Mouse (Mus musculus): ENCODE results near the gene Sh3rf1. TPM values are rescaled to one million over a fixed set of nuclear protein-coding genes. Genes with fewer than 3 reads are reported as not detected.

Gene Sh3rf1
- total and polyA plus RNA-seq, 2 experiments from 2014 or later: 17.9 to 31.3 TPM

DNA sequence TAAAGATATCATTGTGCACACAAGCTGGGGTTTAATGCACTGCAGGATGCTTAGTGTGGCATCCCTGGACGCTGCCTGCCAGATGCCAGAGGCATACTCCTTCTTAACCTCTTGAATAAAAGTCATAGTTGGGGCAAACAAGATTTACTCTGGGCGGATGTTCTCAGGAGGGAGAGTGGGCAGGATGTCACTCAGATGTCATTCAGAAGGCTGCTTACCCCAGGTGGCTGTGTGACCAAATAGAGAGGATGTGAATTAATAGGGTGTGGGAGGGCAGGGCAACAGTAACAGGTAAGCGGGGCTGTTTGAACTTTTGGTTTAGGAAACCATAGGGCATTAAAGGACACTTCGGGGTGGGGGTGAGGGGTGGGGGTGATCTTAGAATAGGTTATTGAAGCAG, 37.7 kb downstream of the Sh3rf1 start:
- 57% methylated on average over 4 of the region's 4 CpGs for WGBS
- DNase-seq (ENCODE audit: low spot score) (no peak), ATAC-seq (no peak)
- H3K4me1 ChIP-seq (ENCODE audit: insufficient read depth, low read length): peaks cover 12% of the 10 kb centered on the region; the same call in 1 of the 2 replicates
- H3K27ac ChIP-seq: no peak overlapping the region
- no peaks in the 10 kb centered on the region for H3K27me3 ChIP-seq (ENCODE audit: insufficient read depth, low read length)
- no peak overlapping the region for H3K4me3 ChIP-seq (ENCODE audit: low read length)
- H3K9ac ChIP-seq (replicated peaks; ENCODE audit: low read length): no peak overlapping the region
- TF ChIP-seq CTCF (IDR thresholded peaks at IDR 0.05; ENCODE audit: low read depth): no peak
- H3K36me3 ChIP-seq (ENCODE audit: insufficient read depth, low read length): no peaks in the 10 kb centered on the region
- no peaks in the 10 kb centered on the region for H3K9me3 ChIP-seq (ENCODE audit: low read length)
- no peak overlapping the region for H3K4me2 ChIP-seq (ENCODE audit: low read depth, low read length)

DNA sequence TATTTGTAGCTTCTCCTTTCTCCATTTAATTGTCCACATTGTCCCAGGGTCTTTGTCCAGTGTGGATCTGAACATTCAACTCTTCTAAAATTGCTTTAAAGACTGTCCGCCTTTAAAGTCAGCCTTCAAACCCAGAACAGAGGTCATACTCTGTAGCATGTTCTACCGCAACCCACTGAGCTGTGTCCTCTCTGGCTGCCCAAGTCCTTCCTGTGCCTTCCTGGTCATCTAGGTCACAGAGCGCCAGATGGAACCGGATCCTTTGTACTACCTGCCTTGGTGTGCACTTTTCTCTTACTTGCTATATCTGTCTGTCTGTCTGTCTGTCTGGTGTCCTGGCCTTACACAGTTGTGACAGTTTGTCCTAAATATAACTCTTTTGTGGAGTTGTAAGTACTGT, 40.0 kb downstream of the Sh3rf1 start:
- no peak overlapping the region for H3K27ac ChIP-seq
- no peaks in the 10 kb centered on the region for H3K36me3 ChIP-seq (ENCODE audit: insufficient read depth, low read length)
- WGBS: 94% methylated on average over 4 of the region's 4 CpGs
- TF ChIP-seq CTCF (IDR thresholded peaks at IDR 0.05; ENCODE audit: low read depth): no peak
- H3K9me3 ChIP-seq (ENCODE audit: low read length): no peaks in the 10 kb centered on the region
- H3K27me3 ChIP-seq (ENCODE audit: insufficient read depth, low read length): no peaks in the 10 kb centered on the region
- H3K4me3 ChIP-seq (ENCODE audit: low read length): no peak overlapping the region
- DNase-seq (ENCODE audit: low spot score) (no peak), ATAC-seq (no peak)
- no peak overlapping the region for H3K4me2 ChIP-seq (ENCODE audit: low read depth, low read length)
- peaks cover 12% of the 10 kb centered on the region; the same call in 1 of the 2 replicates for H3K4me1 ChIP-seq (ENCODE audit: insufficient read depth, low read length)
- no peak overlapping the region for H3K9ac ChIP-seq (replicated peaks; ENCODE audit: low read length)

DNA sequence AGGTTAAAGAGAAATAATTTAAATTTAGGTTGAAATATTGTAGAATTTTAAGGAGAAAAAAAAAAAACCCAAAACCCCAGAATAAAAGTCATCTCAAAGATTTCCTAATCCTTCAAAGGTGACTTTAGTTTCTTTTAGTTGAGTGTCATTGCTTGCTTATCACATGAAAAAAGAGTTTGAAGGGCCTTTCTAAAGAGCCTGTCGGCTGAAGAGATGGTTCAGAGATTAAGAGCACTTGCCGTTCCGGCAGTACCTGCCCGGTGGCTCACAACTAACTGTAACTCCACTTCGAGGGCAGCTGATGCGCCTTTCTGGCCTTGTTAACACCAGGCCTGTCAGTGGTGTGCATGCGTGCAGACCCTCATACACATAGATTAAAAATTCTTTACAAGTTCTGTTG, 41.2 kb downstream of the Sh3rf1 start:
- no peak for DNase-seq (ENCODE audit: low spot score)
- Histone ChIP-seq H3K4me3 (ENCODE audit: low read length) (no peak overlapping the region), H3K27ac (no peak overlapping the region), H3K27me3 (ENCODE audit: insufficient read depth, low read length) (no peaks in the 10 kb centered on the region), H3K36me3 (ENCODE audit: insufficient read depth, low read length) (no peaks in the 10 kb centered on the region), H3K4me2 (ENCODE audit: low read depth, low read length) (no peak overlapping the region), H3K9ac (replicated peaks; ENCODE audit: low read length) (no peak overlapping the region), H3K4me1 (ENCODE audit: insufficient read depth, low read length) (peaks cover 7% of the 10 kb centered on the region; the same call in 1 of the 2 replicates), H3K9me3 (ENCODE audit: low read length) (no peaks in the 10 kb centered on the region)
- ATAC-seq: no peak
- no peak for TF ChIP-seq CTCF (IDR thresholded peaks at IDR 0.05; ENCODE audit: low read depth)
- WGBS: 59% methylated on average over 7 of the region's 7 CpGs

DNA sequence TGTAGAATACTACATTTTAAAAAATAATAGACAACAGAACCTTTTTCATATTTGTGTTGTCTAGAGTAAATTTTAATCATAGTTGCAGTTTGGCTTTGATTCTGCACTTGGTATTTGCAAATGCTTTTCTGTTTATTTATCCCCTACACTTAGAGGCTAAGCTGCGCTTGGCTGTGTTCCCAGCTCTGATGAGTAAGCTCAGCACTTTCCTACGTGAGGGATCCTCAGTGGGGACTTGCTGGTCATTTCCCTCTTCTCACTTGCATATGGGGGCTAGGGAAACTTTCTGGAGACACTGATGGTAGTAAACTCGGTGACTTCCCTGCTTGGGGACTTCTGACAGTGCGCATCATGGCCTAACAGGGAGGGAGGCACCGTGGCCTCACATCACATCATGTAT, 41.7 kb downstream of the Sh3rf1 start:
- Histone ChIP-seq H3K4me3 (ENCODE audit: low read length) (no peak overlapping the region), H3K4me1 (ENCODE audit: insufficient read depth, low read length) (peaks cover 6% of the 10 kb centered on the region; the same call in 1 of the 2 replicates), H3K27me3 (ENCODE audit: insufficient read depth, low read length) (no peaks in the 10 kb centered on the region), H3K9ac (replicated peaks; ENCODE audit: low read length) (no peak overlapping the region), H3K4me2 (ENCODE audit: low read depth, low read length) (no peak overlapping the region), H3K36me3 (ENCODE audit: insufficient read depth, low read length) (no peaks in the 10 kb centered on the region), H3K27ac (no peak overlapping the region), H3K9me3 (ENCODE audit: low read length) (no peaks in the 10 kb centered on the region)
- ATAC-seq: no peak
- TF ChIP-seq CTCF (IDR thresholded peaks at IDR 0.05; ENCODE audit: low read depth): no peak
- DNase-seq (ENCODE audit: low spot score): peak; percentile 70
- 53% methylated on average over 5 of the region's 5 CpGs for WGBS

DNA sequence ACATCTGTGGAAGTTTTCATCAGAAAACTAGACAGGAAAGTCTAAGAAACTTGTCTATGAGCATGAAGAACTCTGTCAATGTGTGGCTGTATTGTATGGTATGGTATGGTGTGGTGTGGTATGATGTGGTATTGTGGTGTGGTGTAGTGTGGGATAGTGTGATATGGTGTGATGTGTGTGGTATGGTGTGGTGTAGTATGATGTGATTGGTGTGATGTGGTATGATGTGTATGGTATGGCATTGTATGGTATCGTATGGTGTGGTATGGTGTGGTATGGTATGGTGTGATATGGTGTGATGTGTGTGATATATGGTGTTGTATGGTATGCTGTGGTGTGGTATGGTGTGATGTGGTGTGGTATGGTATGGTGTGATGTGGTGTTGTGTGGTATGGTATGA, 43.4 kb downstream of the Sh3rf1 start:
- 95% methylated on average over 1 of the region's 1 CpGs for WGBS
- ATAC-seq (peak; percentile 32; the same call in 1 of the 2 replicates), DNase-seq (ENCODE audit: low spot score) (no peak)
- H3K9me3 ChIP-seq (ENCODE audit: low read length): no peaks in the 10 kb centered on the region
- no peak overlapping the region for H3K9ac ChIP-seq (replicated peaks; ENCODE audit: low read length)
- peaks cover 3% of the 10 kb centered on the region; the same call in 1 of the 2 replicates for H3K4me1 ChIP-seq (ENCODE audit: insufficient read depth, low read length)
- no peaks in the 10 kb centered on the region for H3K36me3 ChIP-seq (ENCODE audit: insufficient read depth, low read length)
- no peak overlapping the region for H3K27ac ChIP-seq
- no peak for TF ChIP-seq CTCF (IDR thresholded peaks at IDR 0.05; ENCODE audit: low read depth)
- H3K27me3 ChIP-seq (ENCODE audit: insufficient read depth, low read length): no peaks in the 10 kb centered on the region
- no peak overlapping the region for H3K4me2 ChIP-seq (ENCODE audit: low read depth, low read length)
- no peak overlapping the region for H3K4me3 ChIP-seq (ENCODE audit: low read length)

DNA sequence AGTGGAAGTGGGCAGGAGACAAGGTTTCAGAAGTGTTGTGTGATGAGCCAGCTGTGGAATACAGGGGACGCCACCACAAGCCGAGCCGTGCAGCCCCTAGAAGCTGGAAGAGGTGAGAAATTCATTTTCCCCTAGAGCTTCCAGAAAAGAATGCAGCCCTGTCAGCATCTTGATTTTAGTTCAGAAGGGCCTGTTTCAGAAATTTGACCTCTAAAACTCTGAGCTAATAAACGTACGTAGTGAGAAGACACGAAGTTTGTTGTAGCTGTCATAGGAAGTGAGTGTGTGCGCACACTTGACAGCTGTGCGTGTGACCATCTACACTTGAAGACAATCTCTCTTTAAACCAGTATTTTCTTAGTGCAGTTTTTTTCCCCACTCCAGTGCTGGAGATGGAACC, 44.0 kb downstream of the Sh3rf1 start:
- no peak for ATAC-seq

DNA sequence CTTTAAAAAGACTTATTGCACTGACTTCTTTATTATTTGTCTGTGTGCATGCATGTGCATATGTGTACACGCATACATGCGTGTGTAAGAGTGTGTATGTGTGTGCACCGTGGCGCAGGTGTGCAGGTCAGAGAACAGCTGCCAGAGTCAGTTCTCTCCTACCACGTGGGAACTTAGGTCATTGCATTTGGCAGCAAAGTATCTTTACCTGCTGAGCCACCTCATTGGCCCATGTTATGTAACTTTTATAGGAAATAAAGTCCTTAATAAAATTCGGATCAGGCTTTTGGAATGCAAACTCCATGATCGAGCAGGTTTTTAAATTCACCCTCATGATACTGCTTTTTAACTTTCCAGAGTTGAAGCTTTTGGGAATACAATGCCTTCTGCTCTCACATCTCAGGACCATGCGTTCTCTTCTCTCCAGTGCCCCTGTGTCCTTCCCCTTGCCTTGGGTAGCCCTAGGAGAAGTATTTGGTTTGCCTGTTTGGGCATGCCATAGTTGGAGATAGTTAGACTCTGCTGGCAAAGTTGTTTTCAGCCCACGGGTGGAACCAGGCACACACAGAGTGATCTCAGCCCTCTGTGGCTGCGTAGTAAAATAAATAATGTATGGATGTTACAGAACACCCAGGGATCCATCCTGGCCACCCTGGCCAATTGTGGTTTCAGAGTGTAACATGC, 44.7 kb downstream of the Sh3rf1 start:
- ATAC-seq: no peak

More for the DNA sequence above, 44.0 kb downstream of the Sh3rf1 start:
- no peak overlapping the region for H3K27ac ChIP-seq
- no peak for TF ChIP-seq CTCF (IDR thresholded peaks at IDR 0.05; ENCODE audit: low read depth)
- whole genome bisulfite sequencing: 85% methylated on average over 8 of the region's 8 CpGs
- H3K27me3 ChIP-seq (ENCODE audit: insufficient read depth, low read length): no peaks in the 10 kb centered on the region
- H3K4me2 ChIP-seq (ENCODE audit: low read depth, low read length): no peak overlapping the region
- no peaks in the 10 kb centered on the region for H3K36me3 ChIP-seq (ENCODE audit: insufficient read depth, low read length)
- DNase-seq (ENCODE audit: low spot score): no peak
- H3K4me1 ChIP-seq (ENCODE audit: insufficient read depth, low read length): peaks cover 3% of the 10 kb centered on the region; the same call in 1 of the 2 replicates
- H3K4me3 ChIP-seq (ENCODE audit: low read length): no peak overlapping the region
- H3K9ac ChIP-seq (replicated peaks; ENCODE audit: low read length): no peak overlapping the region
- no peaks in the 10 kb centered on the region for H3K9me3 ChIP-seq (ENCODE audit: low read length)

More for the DNA sequence above, 44.7 kb downstream of the Sh3rf1 start:
- Histone ChIP-seq H3K4me3 (ENCODE audit: low read length) (no peak overlapping the region), H3K27me3 (ENCODE audit: insufficient read depth, low read length) (no peaks in the 10 kb centered on the region), H3K36me3 (ENCODE audit: insufficient read depth, low read length) (no peaks in the 10 kb centered on the region), H3K4me1 (ENCODE audit: insufficient read depth, low read length) (peaks cover 3% of the 10 kb centered on the region; the same call in 1 of the 2 replicates), H3K9ac (replicated peaks; ENCODE audit: low read length) (no peak overlapping the region), H3K9me3 (ENCODE audit: low read length) (no peaks in the 10 kb centered on the region), H3K4me2 (ENCODE audit: low read depth, low read length) (no peak overlapping the region), H3K27ac (no peak overlapping the region)
- 88% methylated on average over 10 of the region's 10 CpGs for WGBS
- no peak for TF ChIP-seq CTCF (IDR thresholded peaks at IDR 0.05; ENCODE audit: low read depth)
- no peak for DNase-seq (ENCODE audit: low spot score)
